Mouse (Mus musculus) C2C12 (cell line): ENCODE results near the gene Dapk1.

Source experiments
- CTCF ChIP-seq: IDR thresholded peaks from one replicate; pipeline ENCODE4 v1.5.1; 2011; ENCODE audit not compliant: control insufficient read depth, insufficient read depth, insufficient read length
- MAX ChIP-seq: IDR thresholded peaks from one replicate; pipeline ENCODE4 v1.6.1; 2011; ENCODE audit warnings: mild to moderate bottlenecking, control low read depth
- MYOD1 ChIP-seq: IDR thresholded peaks from one replicate; pipeline ENCODE4 v1.6.1; 2011; ENCODE audit warnings: low read depth; ENCODE audit not compliant: control insufficient read depth, insufficient read length

DNA sequence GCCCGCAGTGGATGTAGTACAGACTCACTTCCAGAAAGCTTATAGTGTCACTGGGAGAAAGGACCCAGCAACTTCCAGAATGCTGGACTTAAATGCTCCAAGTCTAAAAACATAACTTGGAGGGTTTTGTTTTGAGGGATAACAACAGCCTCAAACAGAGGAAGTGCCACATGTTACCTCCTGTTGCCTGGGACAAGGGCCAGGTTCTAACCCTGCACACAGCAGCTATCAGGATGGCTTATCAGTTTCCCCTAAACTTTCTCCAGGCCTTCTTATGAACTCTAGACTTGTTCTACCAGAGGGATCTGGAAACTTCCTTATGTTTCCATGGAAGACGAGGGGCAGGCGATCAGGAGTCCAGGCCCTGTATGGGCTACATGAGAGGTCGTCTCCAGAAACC is 85.7 kb downstream of the Dapk1 start:
- TF ChIP-seq CTCF: no peak
- TF ChIP-seq MAX: no peak
- TF ChIP-seq MYOD1: no peak
